Mouse (Mus musculus) heart, embryonic 11.5 days (tissue): Measurements from ENCODE around the gene Tmem42. TPM values are rescaled to one million over a fixed set of nuclear protein-coding genes. Genes with fewer than 3 reads are reported as not detected.

Experiments used
- ATAC-seq: fragments of 200-750 bp; cut with Nextera tagmentation; replicated peaks from 2 replicates; pipeline ENCODE4 v1.8.0; 2017; ENCODE audit warnings: moderate library complexity; ENCODE audit not compliant: insufficient number of reproducible peaks, low FRiP score, low TSS enrichment
- H3K27ac ChIP-seq: fragments of 300-500 bp; sonication (generic); 2 replicates; pipeline ENCODE4 v1.5.1; 2014; ENCODE audit warnings: mild to moderate bottlenecking, low read depth, low read length
- H3K27me3 ChIP-seq: fragments of 300-500 bp; sonication (generic); 2 replicates; pipeline ENCODE4 v1.6.1; 2014; ENCODE audit warnings: mild to moderate bottlenecking, low read length, mixed read lengths; ENCODE audit not compliant: control insufficient read depth, insufficient read depth
- H3K36me3 ChIP-seq: fragments of 300-500 bp; sonication (generic); 2 replicates; pipeline ENCODE4 v1.6.1; 2014; ENCODE audit warnings: mild to moderate bottlenecking, low read length, moderate library complexity, mixed read lengths; ENCODE audit not compliant: control insufficient read depth, insufficient read depth
- H3K4me1 ChIP-seq: fragments of 300-500 bp; sonication (generic); 2 replicates; pipeline ENCODE4 v1.6.1; 2014; ENCODE audit warnings: low read length; ENCODE audit not compliant: control insufficient read depth, insufficient read depth
- H3K4me2 ChIP-seq: fragments of 300-500 bp; sonication (generic); 2 replicates; pipeline ENCODE4 v1.6.1; 2014; ENCODE audit warnings: mild to moderate bottlenecking, moderate library complexity
- H3K4me3 ChIP-seq: fragments of 300-500 bp; sonication (generic); 2 replicates; pipeline ENCODE4 v1.5.1; 2014; ENCODE audit warnings: low read depth, low read length
- H3K9ac ChIP-seq: fragments of 300-500 bp; sonication (generic); 2 replicates; pipeline ENCODE4 v1.6.1; 2014; ENCODE audit warnings: mild to moderate bottlenecking, low read depth, low read length, moderate library complexity
- H3K9me3 ChIP-seq: fragments of 300-500 bp; sonication (generic); replicated peaks from 2 replicates; pipeline ENCODE4 v1.6.1; 2016; ENCODE audit warnings: low read length; ENCODE audit not compliant: control insufficient read depth
- WGBS: fragments of 180-500 bp; shearing (Covaris S2); extraction: QIAGEN DNeasy Blood & Tissue Kit; methylation state at CpG from one replicate; pipeline ENCODE4 v1.1.7; 2014; ENCODE audit not compliant: insufficient replicate concordance; 5-methylcytosine and 5-hydroxymethylcytosine counted together
- polyA plus RNA-seq: library from polyadenylated mRNA; unstranded; fragments of >200 nt; fragmentation: Nextera tagmentation; extraction: Ambion mirVana; gene quantifications from 2 replicates; pipeline ENCODE4 v1.2.1, GENCODE M21; 2014

The Tmem42 gene
- polyA plus RNA-seq, 1 experiment from 2014 or later, result 18.6 TPM

- Histone ChIP-seq H3K9ac (no peak within 1 kb of the TSS), H3K4me3 (no peak within 1 kb of the TSS), H3K27me3 (no peaks in the 10 kb centered on the region), H3K9me3 (no peaks in the 10 kb centered on the region), H3K4me2 (no peak within 1 kb of the TSS), H3K36me3 (no peaks in the 10 kb centered on the region), H3K4me1 (no peaks in the 10 kb centered on the region), H3K27ac (no peak within 1 kb of the TSS)
- no peak for ATAC-seq
- 71% methylated on average over 4 of the region's 4 CpGs for WGBS
These were observed 13.3 kb downstream of the Tmem42 start, which contains the start of gene Tgm4 for GRCm38 (mm10) chr9:123034426-123034825. Gene Tgm4, plus strand, starts transcription at chr9:123034726.

- no peaks in the 10 kb centered on the region for H3K9me3 ChIP-seq
- H3K27me3 ChIP-seq, result no peaks in the 10 kb centered on the region
- H3K4me2 ChIP-seq, result no peak overlapping the region
- H3K36me3 ChIP-seq, result no peaks in the 10 kb centered on the region
- no peak for ATAC-seq
- no peak overlapping the region for H3K27ac ChIP-seq
- H3K9ac ChIP-seq, result no peak overlapping the region
- no peaks in the 10 kb centered on the region for H3K4me1 ChIP-seq
- no peak overlapping the region for H3K4me3 ChIP-seq
- 94% methylated on average over 1 of the region's 1 CpGs for WGBS
These were observed 26.5 kb downstream of the Tmem42 start for GRCm38 (mm10) chr9:123047665-123048064.

GRCm38 (mm10) chr9:123058724-123059292 lies 37.7 kb downstream of the Tmem42 start:
- no peaks in the 10 kb centered on the region for H3K36me3 ChIP-seq
- no peak for ATAC-seq

GRCm38 (mm10) chr9:123060172-123060571 lies 39.0 kb downstream of the Tmem42 start:
- Histone ChIP-seq H3K36me3 (no peaks in the 10 kb centered on the region), H3K9ac (no peak overlapping the region), H3K4me3 (no peak overlapping the region), H3K27me3 (no peaks in the 10 kb centered on the region), H3K4me1 (no peaks in the 10 kb centered on the region), H3K9me3 (no peaks in the 10 kb centered on the region), H3K4me2 (no peak overlapping the region), H3K27ac (no peak overlapping the region)
- ATAC-seq, result no peak
- 81% methylated on average over 3 of the region's 3 CpGs for WGBS

More at GRCm38 (mm10) chr9:123058724-123059292, 37.7 kb downstream of the Tmem42 start:
- Histone ChIP-seq H3K4me3 (no peak overlapping the region), H3K4me2 (no peak overlapping the region), H3K27ac (no peak overlapping the region), H3K9ac (no peak overlapping the region), H3K4me1 (no peaks in the 10 kb centered on the region), H3K27me3 (no peaks in the 10 kb centered on the region), H3K9me3 (no peaks in the 10 kb centered on the region)

Other genes starting within 250 kb of the Tmem42 start
- gene Tcaim, start 215.8 kb upstream of the Tmem42 start, polyA plus RNA-seq, result 4.4 and 5.0 TPM in 2 replicates
- gene Gm35549, start 177.3 kb upstream of the Tmem42 start, polyA plus RNA-seq, result 0.47 and 0.51 TPM in 2 replicates
- gene Zfp445, start 155.3 kb upstream of the Tmem42 start, polyA plus RNA-seq, result 34.4 and 42.1 TPM in 2 replicates
- gene Zkscan7, start 135.6 kb upstream of the Tmem42 start, polyA plus RNA-seq, result 1.3 and 1.7 TPM in 2 replicates
- gene Zfp105, start 98.3 kb upstream of the Tmem42 start, polyA plus RNA-seq, result 15.5 and 15.6 TPM in 2 replicates
- gene 1110059G10Rik, start 70.3 kb upstream of the Tmem42 start, polyA plus RNA-seq, result 25.1 and 28.3 TPM in 2 replicates
- 31.6 and 37.7 TPM in 2 replicates for gene Kif15, start 70.3 kb upstream of the Tmem42 start, polyA plus RNA-seq
- 0.19 and 0.46 TPM in 2 replicates for gene Tgm4, start 13.4 kb downstream of the Tmem42 start, polyA plus RNA-seq
- 39.6 and 44.7 TPM in 2 replicates for gene Zdhhc3, start 91.9 kb downstream of the Tmem42 start, polyA plus RNA-seq
- gene Exosc7, start 91.9 kb downstream of the Tmem42 start, polyA plus RNA-seq, result 90.1 and 100.0 TPM in 2 replicates
- not detected in 2 replicates for gene Clec3b, start 129.6 kb downstream of the Tmem42 start, polyA plus RNA-seq
- gene Cdcp1, start 194.7 kb downstream of the Tmem42 start, polyA plus RNA-seq, result 0.32 and 0.49 TPM in 2 replicates
- 2.2 and 2.3 TPM in 2 replicates for gene Tmem158, start 239.4 kb downstream of the Tmem42 start, polyA plus RNA-seq